Mouse (Mus musculus) megakaryocyte-erythroid progenitor cell, adult 5-6 weeks (primary cell): ENCODE results near the gene Odf3l2. TPM values are rescaled to one million over a fixed set of nuclear protein-coding genes. Genes with fewer than 3 reads are reported as not detected.

Experiments
- ATAC-seq: replicated peaks from 2 replicates; pipeline ENCODE4 v1.8.0; 2016; ENCODE audit warnings: mild to moderate bottlenecking, inconsistent platforms; ENCODE audit not compliant: severe bottlenecking, poor library complexity, low FRiP score, low TSS enrichment
- total RNA-seq, 2 experiments: library from RNA; stranded (forward) in 1 of 2; stranded (reverse) in 1 of 2; fragments of 200-1000, 215-1000 nt in 1 of 2; fragments of >200 nt in 1 of 2; fragmentation: Nextera tagmentation in 1 of 2; gene quantifications; 2 replicates each; pipeline ENCODE4 v1.2.3; 2014 to 2017

The Odf3l2 gene
- total RNA-seq, 2 experiments from 2014 or later = not detected

GRCm38 (mm10) chr10:79594872-79595589 lies 50.5 kb downstream of the Odf3l2 start:
- ATAC-seq = peak; percentile 94

- ATAC-seq = no peak
Measured at GRCm38 (mm10) chr10:79594111-79594510, 51.4 kb downstream of the Odf3l2 start.

DNA sequence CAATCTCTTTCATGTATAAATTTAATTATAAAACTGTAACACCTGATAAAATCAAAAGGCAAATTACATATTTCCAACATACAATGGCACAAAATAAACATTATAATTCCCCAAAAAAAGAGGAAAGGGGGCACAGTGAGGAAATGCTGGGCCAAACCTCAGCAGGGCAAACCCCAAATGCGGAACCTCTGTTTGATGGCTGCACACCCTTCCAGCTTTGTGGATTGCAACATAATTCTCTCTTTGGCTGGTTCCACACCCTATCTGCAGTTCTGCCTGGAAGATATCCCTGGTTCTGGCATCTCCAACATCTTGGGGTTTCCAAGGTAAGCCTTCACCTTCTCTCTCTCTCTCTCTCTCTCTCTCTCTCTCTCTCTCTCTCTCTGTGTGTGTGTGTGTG lies 54.8 kb downstream of the Odf3l2 start:
- ATAC-seq = no peak

Other genes with a start within 250 kb of the Odf3l2 start
- not detected in 2 replicates for gene Vmn2r83, start 177.0 kb downstream of the Odf3l2 start, total RNA-seq (2014; fragmentation: Nextera tagmentation)
- gene Vmn2r83, start 177.0 kb downstream of the Odf3l2 start, total RNA-seq (2017) = not detected in 2 replicates
- 5.4 and 12.2 TPM in 2 replicates for gene Plpp2, start 111.9 kb downstream of the Odf3l2 start, total RNA-seq (2014; fragmentation: Nextera tagmentation)
- gene Plpp2, start 111.9 kb downstream of the Odf3l2 start, total RNA-seq (2017) = 3.3 and 3.9 TPM in 2 replicates
- 5.9 and 8.5 TPM in 2 replicates for gene Mier2, start 90.5 kb downstream of the Odf3l2 start, total RNA-seq (2014; fragmentation: Nextera tagmentation)
- gene Mier2, start 90.5 kb downstream of the Odf3l2 start, total RNA-seq (2017) = 2.1 and 12.3 TPM in 2 replicates
- not detected in 2 replicates for gene Theg, start 58.4 kb downstream of the Odf3l2 start, total RNA-seq (2014; fragmentation: Nextera tagmentation)
- not detected in 2 replicates for gene Theg, start 58.4 kb downstream of the Odf3l2 start, total RNA-seq (2017)
- not detected in 2 replicates for gene C2cd4c, start 31.7 kb downstream of the Odf3l2 start, total RNA-seq (2014; fragmentation: Nextera tagmentation)
- gene C2cd4c, start 31.7 kb downstream of the Odf3l2 start, total RNA-seq (2017) = not detected in 2 replicates
- not detected in 2 replicates for gene Shc2, start 7.8 kb downstream of the Odf3l2 start, total RNA-seq (2014; fragmentation: Nextera tagmentation)
- not detected in 2 replicates for gene Shc2, start 7.8 kb downstream of the Odf3l2 start, total RNA-seq (2017)
- gene Madcam1, start 18.8 kb upstream of the Odf3l2 start, total RNA-seq (2014; fragmentation: Nextera tagmentation) = not detected in 2 replicates
- not detected in 2 replicates for gene Madcam1, start 18.8 kb upstream of the Odf3l2 start, total RNA-seq (2017)
- gene Tpgs1, start 23.6 kb upstream of the Odf3l2 start, total RNA-seq (2014; fragmentation: Nextera tagmentation) = 8.5 and 10.8 TPM in 2 replicates
- gene Tpgs1, start 23.6 kb upstream of the Odf3l2 start, total RNA-seq (2017) = 2.9 and 4.1 TPM in 2 replicates
- 134 and 152 TPM in 2 replicates for gene Cdc34, start 36.5 kb upstream of the Odf3l2 start, total RNA-seq (2014; fragmentation: Nextera tagmentation)
- 128 and 236 TPM in 2 replicates for gene Cdc34, start 36.5 kb upstream of the Odf3l2 start, total RNA-seq (2017)
- 1.7 and 1.8 TPM in 2 replicates for gene Gzmm, start 43.3 kb upstream of the Odf3l2 start, total RNA-seq (2014; fragmentation: Nextera tagmentation)
- 1.7 and 2.4 TPM in 2 replicates for gene Gzmm, start 43.3 kb upstream of the Odf3l2 start, total RNA-seq (2017)
- 361 and 460 TPM in 2 replicates for gene Bsg, start 58.8 kb upstream of the Odf3l2 start, total RNA-seq (2014; fragmentation: Nextera tagmentation)
- 350 and 443 TPM in 2 replicates for gene Bsg, start 58.8 kb upstream of the Odf3l2 start, total RNA-seq (2017)
- gene Hcn2, start 70.9 kb upstream of the Odf3l2 start, total RNA-seq (2014; fragmentation: Nextera tagmentation) = 0.50 TPM in 1 of 2 replicates, not detected in the other
- not detected in 2 replicates for gene Hcn2, start 70.9 kb upstream of the Odf3l2 start, total RNA-seq (2017)
- 45.2 and 51.7 TPM in 2 replicates for gene Polrmt, start 100.8 kb upstream of the Odf3l2 start, total RNA-seq (2014; fragmentation: Nextera tagmentation)
- gene Polrmt, start 100.8 kb upstream of the Odf3l2 start, total RNA-seq (2017) = 17.6 and 21.2 TPM in 2 replicates
- gene Fgf22, start 109.3 kb upstream of the Odf3l2 start, total RNA-seq (2014; fragmentation: Nextera tagmentation) = not detected in 2 replicates
- gene Fgf22, start 109.3 kb upstream of the Odf3l2 start, total RNA-seq (2017) = not detected in 2 replicates
- 76.0 and 106 TPM in 2 replicates for gene Rnf126, start 121.2 kb upstream of the Odf3l2 start, total RNA-seq (2014; fragmentation: Nextera tagmentation)
- gene Rnf126, start 121.2 kb upstream of the Odf3l2 start, total RNA-seq (2017) = 16.2 and 20.8 TPM in 2 replicates
- 0.49 and 0.96 TPM in 2 replicates for gene Fstl3, start 131.5 kb upstream of the Odf3l2 start, total RNA-seq (2014; fragmentation: Nextera tagmentation)
- gene Fstl3, start 131.5 kb upstream of the Odf3l2 start, total RNA-seq (2017) = 0.66 and 0.80 TPM in 2 replicates
- 2.4 and 7.6 TPM in 2 replicates for gene Prss57, start 145.2 kb upstream of the Odf3l2 start, total RNA-seq (2014; fragmentation: Nextera tagmentation)
- 1.7 and 3.5 TPM in 2 replicates for gene Prss57, start 145.2 kb upstream of the Odf3l2 start, total RNA-seq (2017)
- 7.6 and 11.1 TPM in 2 replicates for gene Palm, start 147.8 kb upstream of the Odf3l2 start, total RNA-seq (2014; fragmentation: Nextera tagmentation)
- gene Palm, start 147.8 kb upstream of the Odf3l2 start, total RNA-seq (2017) = 4.6 and 6.8 TPM in 2 replicates
- not detected in 2 replicates for gene Misp, start 175.3 kb upstream of the Odf3l2 start, total RNA-seq (2014; fragmentation: Nextera tagmentation)
- gene Misp, start 175.3 kb upstream of the Odf3l2 start, total RNA-seq (2017) = not detected in 2 replicates
- gene Ptbp1, start 208.7 kb upstream of the Odf3l2 start, total RNA-seq (2014; fragmentation: Nextera tagmentation) = 423 and 470 TPM in 2 replicates
- gene Ptbp1, start 208.7 kb upstream of the Odf3l2 start, total RNA-seq (2017) = 149 and 201 TPM in 2 replicates
- gene Prtn3, start 228.7 kb upstream of the Odf3l2 start, total RNA-seq (2014; fragmentation: Nextera tagmentation) = 2.5 and 8.7 TPM in 2 replicates
- 0.56 and 5.9 TPM in 2 replicates for gene Prtn3, start 228.7 kb upstream of the Odf3l2 start, total RNA-seq (2017)
- gene Plppr3, start 228.9 kb upstream of the Odf3l2 start, total RNA-seq (2014; fragmentation: Nextera tagmentation) = not detected in 2 replicates
- 5.8 and 15.0 TPM in 2 replicates for gene Plppr3, start 228.9 kb upstream of the Odf3l2 start, total RNA-seq (2017)
- gene Elane, start 240.5 kb upstream of the Odf3l2 start, total RNA-seq (2014; fragmentation: Nextera tagmentation) = 10.5 TPM in 1 of 2 replicates, not detected in the other
- gene Elane, start 240.5 kb upstream of the Odf3l2 start, total RNA-seq (2017) = 0.23 and 1.3 TPM in 2 replicates
- not detected in 2 replicates for gene Cfd, start 245.1 kb upstream of the Odf3l2 start, total RNA-seq (2014; fragmentation: Nextera tagmentation)
- not detected in 2 replicates for gene Cfd, start 245.1 kb upstream of the Odf3l2 start, total RNA-seq (2017)